Mouse (Mus musculus): ENCODE results near the gene Cep250. TPM values are rescaled to one million over a fixed set of nuclear protein-coding genes. Genes with fewer than 3 reads are reported as not detected.

Cep250 gene
- total RNA-seq, 2 experiments from 2014 or later = 8.9 to 38.1 TPM

Other genes starting within 250 kb of the Cep250 start
- gene Edem2, start 227.0 kb upstream of the Cep250 start, total RNA-seq (2015) = 23.4 and 25.9 TPM in 2 replicates
- 34.8 and 34.9 TPM in 2 replicates for gene Edem2, start 227.0 kb upstream of the Cep250 start, total RNA-seq (2017)
- not detected in 2 replicates for gene Gm17581, start 220.6 kb upstream of the Cep250 start, total RNA-seq (2015)
- not detected in 2 replicates for gene Gm17581, start 220.6 kb upstream of the Cep250 start, total RNA-seq (2017)
- gene Procr, start 205.3 kb upstream of the Cep250 start, total RNA-seq (2015) = 0.83 TPM in 1 of 2 replicates, not detected in the other
- not detected in 2 replicates for gene Procr, start 205.3 kb upstream of the Cep250 start, total RNA-seq (2017)
- not detected in 2 replicates for gene Mmp24, start 181.1 kb upstream of the Cep250 start, total RNA-seq (2015)
- gene Mmp24, start 181.1 kb upstream of the Cep250 start, total RNA-seq (2017) = 0.07 and 0.65 TPM in 2 replicates
- gene BC029722, start 137.0 kb upstream of the Cep250 start, total RNA-seq (2015) = 14.4 and 17.5 TPM in 2 replicates
- gene BC029722, start 137.0 kb upstream of the Cep250 start, total RNA-seq (2017) = 12.5 and 14.9 TPM in 2 replicates
- gene Eif6, start 129.5 kb upstream of the Cep250 start, total RNA-seq (2015) = 154 and 164 TPM in 2 replicates
- 31.6 and 60.8 TPM in 2 replicates for gene Eif6, start 129.5 kb upstream of the Cep250 start, total RNA-seq (2017)
- not detected in 2 replicates for gene Fam83c, start 121.6 kb upstream of the Cep250 start, total RNA-seq (2015)
- gene Fam83c, start 121.6 kb upstream of the Cep250 start, total RNA-seq (2017) = not detected in 2 replicates
- gene Uqcc1, start 26.1 kb upstream of the Cep250 start, total RNA-seq (2015) = 17.4 and 28.7 TPM in 2 replicates
- gene Uqcc1, start 26.1 kb upstream of the Cep250 start, total RNA-seq (2017) = 38.4 and 49.2 TPM in 2 replicates
- not detected in 2 replicates for gene Gm15557, start 15.7 kb upstream of the Cep250 start, total RNA-seq (2015)
- gene Gm15557, start 15.7 kb upstream of the Cep250 start, total RNA-seq (2017) = not detected in 2 replicates
- gene Gdf5, start 11.1 kb upstream of the Cep250 start, total RNA-seq (2015) = not detected in 2 replicates
- not detected in 2 replicates for gene Gdf5, start 11.1 kb upstream of the Cep250 start, total RNA-seq (2017)
- gene 6430550D23Rik, start 51.5 kb downstream of the Cep250 start, total RNA-seq (2015) = 0.20 and 0.57 TPM in 2 replicates
- 0.11 and 0.81 TPM in 2 replicates for gene 6430550D23Rik, start 51.5 kb downstream of the Cep250 start, total RNA-seq (2017)
- gene Ergic3, start 51.6 kb downstream of the Cep250 start, total RNA-seq (2015) = 175 and 193 TPM in 2 replicates
- 35.9 and 54.6 TPM in 2 replicates for gene Ergic3, start 51.6 kb downstream of the Cep250 start, total RNA-seq (2017)
- not detected in 2 replicates for gene Fer1l4, start 96.5 kb downstream of the Cep250 start, total RNA-seq (2015)
- gene Fer1l4, start 96.5 kb downstream of the Cep250 start, total RNA-seq (2017) = not detected in 2 replicates
- 0.30 and 0.31 TPM in 2 replicates for gene Spag4, start 108.7 kb downstream of the Cep250 start, total RNA-seq (2015)
- gene Spag4, start 108.7 kb downstream of the Cep250 start, total RNA-seq (2017) = 0.07 and 2.1 TPM in 2 replicates
- 56.5 and 58.3 TPM in 2 replicates for gene Cpne1, start 155.5 kb downstream of the Cep250 start, total RNA-seq (2015)
- 30.2 and 31.1 TPM in 2 replicates for gene Cpne1, start 155.5 kb downstream of the Cep250 start, total RNA-seq (2017)
- 23.9 and 34.5 TPM in 2 replicates for gene Rbm12, start 155.5 kb downstream of the Cep250 start, total RNA-seq (2015)
- 31.8 and 39.9 TPM in 2 replicates for gene Rbm12, start 155.5 kb downstream of the Cep250 start, total RNA-seq (2017)
- gene Gm28036, start 170.6 kb downstream of the Cep250 start, total RNA-seq (2015) = 0.38 and 6.3 TPM in 2 replicates
- 25.2 and 25.8 TPM in 2 replicates for gene Gm28036, start 170.6 kb downstream of the Cep250 start, total RNA-seq (2017)
- 53.8 and 63.6 TPM in 2 replicates for gene Romo1, start 187.6 kb downstream of the Cep250 start, total RNA-seq (2015)
- 10.0 and 11.0 TPM in 2 replicates for gene Romo1, start 187.6 kb downstream of the Cep250 start, total RNA-seq (2017)
- 32.8 and 37.4 TPM in 2 replicates for gene Nfs1, start 187.7 kb downstream of the Cep250 start, total RNA-seq (2015)
- 21.3 and 22.0 TPM in 2 replicates for gene Nfs1, start 187.7 kb downstream of the Cep250 start, total RNA-seq (2017)
- 443 and 462 TPM in 2 replicates for gene Rbm39, start 223.8 kb downstream of the Cep250 start, total RNA-seq (2015)
- gene Rbm39, start 223.8 kb downstream of the Cep250 start, total RNA-seq (2017) = 508 and 552 TPM in 2 replicates
- gene Phf20, start 240.0 kb downstream of the Cep250 start, total RNA-seq (2015) = 25.9 and 34.6 TPM in 2 replicates
- 27.1 and 55.5 TPM in 2 replicates for gene Phf20, start 240.0 kb downstream of the Cep250 start, total RNA-seq (2017)